Comparison of ENCODE assay signal across 9 mouse cellular contexts in the genomic region with DNA sequence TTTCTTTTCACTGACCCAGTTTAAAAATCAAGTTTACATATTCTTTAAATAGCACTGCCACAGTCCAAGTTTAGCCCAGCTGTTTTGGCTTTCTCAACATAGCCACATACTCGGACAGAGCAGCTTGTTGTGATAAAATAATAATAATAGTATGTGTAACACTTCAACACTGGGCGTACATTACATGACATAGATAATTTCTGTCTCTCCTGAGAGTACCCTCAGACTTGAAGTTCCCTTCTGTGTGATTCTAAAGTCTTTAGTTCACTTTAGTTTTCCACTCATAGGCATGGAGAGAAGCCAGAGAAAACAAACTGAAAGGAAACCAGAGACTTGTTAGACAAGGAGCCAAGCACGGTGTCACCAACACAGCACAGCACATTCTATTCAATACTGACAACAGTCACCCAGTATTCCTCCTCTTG.
DNase-seq lines count a peak whose midpoint lies in the region; ATAC-seq and TF ChIP-seq lines count a peak whose summit lies in the region.
"Had no signal": no experiment of that assay in that cellular context is flagged by ENCODE, and none has a peak within 500 bp of the region (broad histone marks: within the 10 kb centered on the region; RNA-seq: fewer than 3 reads in every experiment).

No protein-coding gene starts in this region.

- no peaks in the 10 kb centered on the region for H3K27me3 ChIP-seq in limb, embryonic 12.5 days
- H3K27me3 ChIP-seq in limb, embryonic 10.5 days (ENCODE audit: low read depth, poor library complexity, severe bottlenecking) = no peaks in the 10 kb centered on the region
- no peaks in the 10 kb centered on the region for H3K27me3 ChIP-seq in heart, embryonic 12.5 days (replicated peaks)

- H3K4me1 ChIP-seq in limb, embryonic 12.5 days (replicated peaks) = no peaks in the 10 kb centered on the region
- no peaks in the 10 kb centered on the region for H3K4me1 ChIP-seq in limb, embryonic 10.5 days
- H3K4me1 ChIP-seq in heart, embryonic 12.5 days (replicated peaks) = no peaks in the 10 kb centered on the region

- no peak overlapping the region for H3K4me2 ChIP-seq in limb, embryonic 12.5 days
- no peak overlapping the region for H3K4me2 ChIP-seq in heart, embryonic 12.5 days

- H3K9me3 ChIP-seq in limb, embryonic 12.5 days = no peaks in the 10 kb centered on the region
- H3K9me3 ChIP-seq in limb, embryonic 10.5 days (replicated peaks) = no peaks in the 10 kb centered on the region
- H3K9me3 ChIP-seq in heart, embryonic 12.5 days (replicated peaks) = no peaks in the 10 kb centered on the region

- H3K36me3 ChIP-seq in limb, embryonic 12.5 days = no peaks in the 10 kb centered on the region
- H3K36me3 ChIP-seq in limb, embryonic 10.5 days = no peaks in the 10 kb centered on the region
- no peaks in the 10 kb centered on the region for H3K36me3 ChIP-seq in heart, embryonic 12.5 days

- WGBS in limb, embryonic 12.5 days = 73% methylated on average over 3 of the region's 3 CpGs
- WGBS in limb, embryonic 10.5 days = 88% methylated on average over 3 of the region's 3 CpGs
- 30% methylated on average over 3 of the region's 3 CpGs for WGBS in heart, embryonic 12.5 days

- no peak for TF ChIP-seq CTCF in layer of hippocampus, adult 2 months (conservative IDR thresholded peaks at IDR 0.05)

- no peak for ATAC-seq in limb, embryonic 12.5 days (ENCODE audit: insufficient number of reproducible peaks, insufficient read depth, low FRiP score, low TSS enrichment, low read depth)
- ATAC-seq in heart, embryonic 12.5 days (ENCODE audit: insufficient number of reproducible peaks, low FRiP score) = peak; percentile 61; the same call in 1 of the 2 replicates
- ATAC-seq: hindbrain, postnatal 0 days had no signal

- no peak for DNase-seq in limb, embryonic 10.5 days (ENCODE audit: low spot score)
- peak; percentile 3 to 6 for DNase-seq in heart, postnatal 36 days
- DNase-seq in skeletal muscle tissue, adult 2 months (ENCODE audit: low read depth, low spot score) = peak; percentile 20
- no peak for DNase-seq in layer of hippocampus, adult 2 months (ENCODE audit: low spot score in 2 of 2)
- DNase-seq in right cerebral cortex, postnatal 25 days = no peak
- DNase-seq: cerebellum, postnatal 14 days had no signal

- H3K27ac ChIP-seq in limb, embryonic 12.5 days = 0 out of 2 replicates have a peak overlapping the region, but pooled peaks have one; percentile 17
- H3K27ac ChIP-seq in limb, embryonic 10.5 days = no peak overlapping the region
- 0 out of 2 replicates have a peak overlapping the region, but pooled peaks have one; percentile 4 for H3K27ac ChIP-seq in heart, embryonic 12.5 days (ENCODE audit: poor library complexity, severe bottlenecking)
- no peak overlapping the region for H3K27ac ChIP-seq in layer of hippocampus, adult 2 months
- H3K27ac ChIP-seq: hindbrain, postnatal 0 days had no signal

- no peak overlapping the region for H3K4me3 ChIP-seq in limb, embryonic 12.5 days (replicated peaks)
- no peak overlapping the region for H3K4me3 ChIP-seq in limb, embryonic 10.5 days
- no peak overlapping the region; the same call in 1 of the 2 replicates for H3K4me3 ChIP-seq in heart, embryonic 12.5 days
- H3K4me3 ChIP-seq in layer of hippocampus, adult 2 months = no peak overlapping the region

- no peak overlapping the region for H3K9ac ChIP-seq in limb, embryonic 12.5 days (replicated peaks)
- no peak overlapping the region for H3K9ac ChIP-seq in heart, embryonic 12.5 days

- intact Hi-C loops in heart, postnatal 36 days (cut with DNase I) = no loop called here

Comparison
In these comparisons a context has a peak if more than half of its experiments do, and no peak if none do; other contexts are left out.
1. H3K27ac ChIP-seq: peak in limb, embryonic 12.5 days (single experiment) and heart, embryonic 12.5 days (single experiment); none in limb, embryonic 10.5 days (single experiment) and layer of hippocampus, adult 2 months (single experiment).
2. DNase-seq: peak in heart, postnatal 36 days (2 of 2) and skeletal muscle tissue, adult 2 months (single experiment); none in limb, embryonic 10.5 days (single experiment), layer of hippocampus, adult 2 months (0 of 2) and right cerebral cortex, postnatal 25 days (single experiment).